Mouse (Mus musculus): ENCODE measurements around the gene Rbfox1.

The Rbfox1 gene

GRCm38 (mm10) chr16:7292985-7293805 is 1408.0 kb downstream of the Rbfox1 start:
- in situ Hi-C loops (cut with MboI; ENCODE audit: low sequenced_read_pairs): no loop called here

DNA sequence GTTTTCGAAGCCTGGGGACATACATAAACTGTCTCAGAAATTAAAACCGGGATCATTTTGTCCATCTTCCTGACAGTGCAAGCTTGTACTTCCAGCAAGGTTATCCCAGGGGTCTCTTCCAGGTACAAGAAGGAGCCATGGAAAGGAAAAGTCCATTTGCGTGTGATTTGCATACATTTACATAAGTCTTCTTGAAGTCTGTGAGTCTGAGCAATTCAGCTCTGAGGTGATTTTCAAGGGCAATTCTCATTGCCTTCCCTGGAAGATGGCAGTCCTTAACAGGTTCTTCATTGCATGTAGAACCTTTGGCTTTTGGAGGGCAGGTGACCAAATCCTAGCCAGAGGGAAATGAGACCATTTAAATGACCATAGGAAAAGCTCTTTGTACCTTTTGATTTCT is 1417.3 kb downstream of the Rbfox1 start:
- in situ Hi-C loops (cut with MboI; ENCODE audit: low sequenced_read_pairs): no loop called here

- in situ Hi-C loops (cut with MboI; ENCODE audit: low sequenced_read_pairs): no loop called here
Observed at GRCm38 (mm10) chr16:7329196-7329595, 1444.0 kb downstream of the Rbfox1 start.

GRCm38 (mm10) chr16:7341186-7341585 is 1456.0 kb downstream of the Rbfox1 start:
- in situ Hi-C loops (cut with MboI; ENCODE audit: low sequenced_read_pairs): no loop called here

DNA sequence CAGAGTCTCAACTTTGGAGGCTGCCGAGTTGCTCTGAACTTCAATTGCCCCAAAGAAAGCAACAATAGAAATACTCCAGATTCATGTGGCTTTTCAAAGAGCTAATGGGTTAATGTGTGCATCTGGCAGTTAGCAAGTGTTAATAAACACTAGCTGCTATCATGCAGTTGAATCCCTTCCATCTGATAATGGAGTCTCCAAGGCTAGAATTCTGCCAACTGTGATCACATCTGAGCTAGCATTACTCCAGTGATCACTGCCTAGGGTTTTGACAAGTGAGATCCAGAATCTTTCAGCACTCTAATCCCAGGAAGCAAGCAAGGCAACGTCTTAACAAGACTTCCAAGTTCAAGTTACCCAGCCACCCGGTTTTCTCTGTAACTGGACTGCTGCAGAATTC is 1460.1 kb downstream of the Rbfox1 start:
- in situ Hi-C loops (cut with MboI; ENCODE audit: low sequenced_read_pairs): no loop called here

GRCm38 (mm10) chr16:7346001-7346625 is 1461.0 kb downstream of the Rbfox1 start:
- in situ Hi-C loops (cut with MboI; ENCODE audit: low sequenced_read_pairs): no loop called here

- in situ Hi-C loops (cut with MboI; ENCODE audit: low sequenced_read_pairs): no loop called here
Observed at GRCm38 (mm10) chr16:7347522-7348165, 1462.5 kb downstream of the Rbfox1 start.

GRCm38 (mm10) chr16:7352808-7353207 is 1467.7 kb downstream of the Rbfox1 start:
- in situ Hi-C loops (cut with MboI; ENCODE audit: low sequenced_read_pairs): no loop called here

DNA sequence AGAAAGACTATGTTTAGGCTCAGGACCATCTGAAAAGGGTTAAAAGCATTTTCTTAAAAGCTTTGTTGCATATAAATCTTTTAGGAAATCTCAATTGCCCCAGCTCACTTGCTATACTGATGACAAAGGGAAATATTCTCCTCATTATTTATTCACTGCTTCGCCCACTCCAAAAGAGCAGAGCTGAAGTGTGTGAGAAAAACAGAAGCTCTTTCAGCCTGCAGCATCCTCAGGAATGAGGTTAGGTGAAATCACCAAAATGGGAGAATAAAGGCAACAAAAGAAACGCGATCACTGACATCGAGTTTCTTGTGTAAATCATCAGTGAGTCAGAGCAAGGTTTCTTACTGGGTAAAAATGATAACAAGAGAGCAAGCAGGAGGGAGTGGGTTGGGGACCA is 1469.0 kb downstream of the Rbfox1 start:
- in situ Hi-C loops (cut with MboI; ENCODE audit: low sequenced_read_pairs): no loop called here

- in situ Hi-C loops (cut with MboI; ENCODE audit: low sequenced_read_pairs): no loop called here
Observed at GRCm38 (mm10) chr16:7359043-7359442, 1473.9 kb downstream of the Rbfox1 start.

- in situ Hi-C loops (cut with MboI; ENCODE audit: low sequenced_read_pairs): no loop called here
Observed at GRCm38 (mm10) chr16:7360706-7361105, 1475.6 kb downstream of the Rbfox1 start.

DNA sequence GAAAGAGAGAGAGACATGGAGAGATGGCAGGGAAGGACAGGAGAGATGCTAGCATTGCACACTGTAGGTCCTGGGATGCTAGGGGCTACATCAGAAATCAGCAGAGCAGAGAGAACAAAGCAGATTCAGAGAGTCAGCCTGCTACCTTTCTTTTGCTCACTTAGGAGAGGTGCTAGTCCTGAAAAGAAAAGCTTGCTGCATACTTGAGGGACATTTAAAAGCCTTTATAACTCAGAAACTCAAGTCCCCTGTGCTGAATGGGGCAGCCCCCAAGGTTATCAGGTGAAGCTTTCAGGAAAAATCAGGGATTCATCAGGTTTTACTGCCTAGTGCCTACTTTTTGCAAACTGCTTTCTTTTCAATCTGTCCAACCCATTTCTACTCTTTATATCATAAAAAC is 1480.7 kb downstream of the Rbfox1 start:
- in situ Hi-C loops (cut with MboI; ENCODE audit: low sequenced_read_pairs): no loop called here

DNA sequence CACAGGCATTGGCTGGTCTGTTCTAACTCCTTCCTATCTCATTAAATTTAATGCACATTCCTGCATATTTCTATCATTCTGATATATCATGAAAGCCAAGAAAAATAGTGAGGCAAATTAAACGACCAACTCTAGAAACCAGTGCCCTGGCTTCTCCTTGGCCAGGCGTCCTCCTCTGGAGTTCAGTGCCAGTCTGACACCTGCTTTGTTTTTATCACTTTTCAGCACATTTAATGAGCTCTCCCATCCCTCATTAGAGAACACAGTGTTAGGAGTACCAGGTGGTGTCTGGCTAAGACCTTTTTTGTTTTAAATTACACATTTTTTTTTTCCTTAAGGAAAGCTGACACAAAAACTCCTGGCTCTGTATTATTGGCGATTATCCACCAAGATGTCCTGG is 1489.0 kb downstream of the Rbfox1 start:
- in situ Hi-C loops (cut with MboI; ENCODE audit: low sequenced_read_pairs): no loop called here

- in situ Hi-C loops (cut with MboI; ENCODE audit: low sequenced_read_pairs): no loop called here
Observed at GRCm38 (mm10) chr16:7374674-7375073, 1489.5 kb downstream of the Rbfox1 start.

GRCm38 (mm10) chr16:7396101-7396500 is 1510.9 kb downstream of the Rbfox1 start:
- in situ Hi-C loops (cut with MboI; ENCODE audit: low sequenced_read_pairs): no loop called here

- in situ Hi-C loops (cut with MboI; ENCODE audit: low sequenced_read_pairs): no loop called here
Observed at GRCm38 (mm10) chr16:7404766-7405492, 1519.8 kb downstream of the Rbfox1 start.

DNA sequence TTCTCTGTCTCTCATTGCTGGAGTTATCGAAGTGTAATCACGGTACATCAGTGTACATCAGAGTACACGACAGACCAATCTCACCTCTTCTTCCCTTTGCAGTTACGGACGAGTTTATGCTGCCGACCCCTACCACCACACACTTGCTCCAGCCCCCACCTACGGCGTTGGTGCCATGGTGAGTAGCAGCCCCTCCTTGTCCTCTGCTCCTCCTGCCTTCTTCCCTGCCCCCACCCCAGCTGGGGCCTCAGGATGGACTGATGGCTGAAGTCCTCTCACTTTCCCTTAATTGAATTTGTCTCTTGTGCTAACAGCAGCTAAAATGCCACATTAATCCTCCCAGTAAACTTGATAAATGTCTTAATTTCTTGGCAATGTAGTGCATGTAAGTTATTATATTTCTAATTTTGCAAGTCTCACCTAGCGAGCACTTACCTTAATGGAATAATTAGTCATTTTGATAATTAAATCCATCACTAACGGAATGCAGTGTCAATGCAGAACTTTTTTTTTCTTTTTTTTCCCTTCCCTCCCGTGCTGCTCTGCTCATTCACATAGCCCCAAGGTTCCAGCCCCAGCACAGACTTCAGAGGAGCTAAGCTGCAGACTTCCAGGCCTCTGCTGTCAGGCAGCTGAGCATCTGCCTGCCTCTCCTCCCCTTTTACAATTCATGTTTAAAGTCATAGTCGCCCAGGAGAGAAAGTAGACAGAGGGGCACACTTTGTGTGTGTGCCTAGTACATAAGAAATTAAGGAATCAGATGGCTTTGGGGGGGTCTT is 1522.9 kb downstream of the Rbfox1 start:
- in situ Hi-C loops (cut with MboI; ENCODE audit: low sequenced_read_pairs): no loop called here

DNA sequence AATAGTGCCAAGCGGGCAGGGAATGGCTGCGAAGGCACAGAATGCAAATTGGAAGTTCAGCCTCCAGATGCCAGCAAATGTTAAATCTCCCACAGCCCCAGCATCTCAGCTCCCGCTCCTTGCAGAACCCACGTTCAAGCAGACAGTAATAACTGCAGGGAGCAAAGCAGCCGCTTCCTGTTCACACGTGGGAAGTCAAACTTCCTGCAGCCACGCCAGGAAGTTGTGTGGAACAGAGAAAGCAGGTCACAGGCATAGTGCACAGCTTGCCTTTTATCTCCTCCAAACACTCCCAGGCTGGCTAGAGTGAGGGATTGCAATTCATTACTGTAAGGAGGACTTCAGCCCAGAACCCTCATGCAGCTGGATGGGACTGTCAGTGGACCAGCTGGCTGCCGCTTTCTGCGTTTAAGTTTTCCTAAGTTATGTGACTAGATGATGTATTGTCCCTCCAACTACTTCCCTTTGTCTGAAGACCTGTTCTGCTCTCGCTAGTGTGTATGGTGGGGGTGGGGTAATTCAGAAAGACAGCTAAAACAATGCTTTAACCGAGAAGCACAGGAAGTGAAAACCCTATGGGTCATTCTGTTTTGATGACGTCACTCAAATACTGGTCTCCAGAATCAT is 1534.6 kb downstream of the Rbfox1 start:
- in situ Hi-C loops (cut with MboI; ENCODE audit: low sequenced_read_pairs): no loop called here

DNA sequence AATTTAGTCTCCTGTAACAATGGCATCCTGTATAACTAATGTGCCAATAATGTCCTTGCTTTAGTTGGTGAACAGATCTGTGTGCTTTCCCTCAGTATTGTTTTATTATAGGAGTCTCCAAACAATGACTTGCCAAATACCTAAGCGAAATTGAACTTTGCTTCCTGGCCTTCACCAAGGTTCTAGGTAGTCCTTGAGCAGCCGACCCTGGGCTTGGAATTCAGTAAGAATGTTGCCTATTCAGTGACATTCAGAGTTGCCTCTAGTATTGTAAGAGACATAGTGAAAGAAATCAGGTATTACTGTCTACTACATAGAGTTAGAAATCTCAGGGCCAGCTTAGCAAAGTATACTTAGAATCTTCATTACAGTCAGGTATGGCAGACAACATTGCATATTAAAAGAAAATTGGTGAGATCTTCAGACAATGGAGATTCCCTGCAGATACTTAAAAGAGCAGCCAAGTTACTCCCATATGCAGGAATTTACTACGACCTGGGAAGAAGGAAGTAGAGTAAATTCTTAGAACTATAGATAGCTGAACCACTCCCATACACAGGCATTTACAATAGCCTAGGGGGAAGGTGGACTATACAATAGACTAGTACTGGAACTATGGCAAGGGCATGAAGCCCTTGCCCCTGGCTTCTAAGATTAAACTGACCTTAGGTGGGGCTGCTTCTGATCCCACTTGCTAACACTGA is 1540.4 kb downstream of the Rbfox1 start:
- in situ Hi-C loops (cut with MboI; ENCODE audit: low sequenced_read_pairs): no loop called here

All from CH12F3 (cell line).